Mouse (Mus musculus): ENCODE data around the gene Depdc1b. TPM values are rescaled to one million over a fixed set of nuclear protein-coding genes. Genes with fewer than 3 reads are reported as not detected.

Depdc1b gene
- polyA plus RNA-seq, 1 experiment = 4.3 TPM

GRCm38 (mm10) chr13:108451122-108451521 is 135.0 kb downstream of the Depdc1b start:
- TF ChIP-seq CTCF (IDR thresholded peaks at IDR 0.05; ENCODE audit: borderline replicate concordance, extremely low read depth, insufficient read depth, insufficient read length) = no peak
- TF ChIP-seq POLR2A (IDR thresholded peaks at IDR 0.05; ENCODE audit: borderline replicate concordance, extremely low read depth, insufficient read depth, insufficient read length, poor library complexity, severe bottlenecking) = no peak
- DNase-seq (ENCODE audit: low read depth) = no peak

GRCm38 (mm10) chr13:108453064-108453919 is 137.2 kb downstream of the Depdc1b start:
- DNase-seq (ENCODE audit: low read depth) = peak; percentile 25
- TF ChIP-seq POLR2A (IDR thresholded peaks at IDR 0.05; ENCODE audit: borderline replicate concordance, extremely low read depth, insufficient read depth, insufficient read length, poor library complexity, severe bottlenecking) (no peak), CTCF (IDR thresholded peaks at IDR 0.05; ENCODE audit: borderline replicate concordance, extremely low read depth, insufficient read depth, insufficient read length) (no peak)

Other genes starting within 250 kb of the Depdc1b start
- gene Ndufaf2, start 157.7 kb upstream of the Depdc1b start, polyA plus RNA-seq (2012; rRNA removed) = 32.4 and 36.5 TPM in 2 replicates
- 24.3 and 26.5 TPM in 2 replicates for gene Ercc8, start 157.6 kb upstream of the Depdc1b start, polyA plus RNA-seq (2012; rRNA removed)
- gene Elovl7, start 101.9 kb upstream of the Depdc1b start, polyA plus RNA-seq (2012; rRNA removed) = 0.72 and 1.1 TPM in 2 replicates
- 21.2 and 34.9 TPM in 2 replicates for gene Pde4d, start 133.6 kb downstream of the Depdc1b start, polyA plus RNA-seq (2012; rRNA removed)